Mouse (Mus musculus) embryonic facial prominence, embryonic 13.5 days (tissue): Measurements from ENCODE around the gene Maml2. TPM values are rescaled to one million over a fixed set of nuclear protein-coding genes. Genes with fewer than 3 reads are reported as not detected.

Experiments used
- ATAC-seq: fragments of 200-750 bp; cut with Nextera tagmentation; 2 replicates; pipeline ENCODE4 v1.8.0; 2017; ENCODE audit warnings: low read depth; ENCODE audit not compliant: insufficient number of reproducible peaks, insufficient read depth, low FRiP score, low TSS enrichment
- H3K27ac ChIP-seq: fragments of 300-500 bp; sonication (generic); 2 replicates; pipeline ENCODE4 v1.5.1; 2015; ENCODE audit warnings: moderate library complexity, mild to moderate bottlenecking, inconsistent platforms
- H3K27me3 ChIP-seq: fragments of 300-500 bp; sonication (generic); 2 replicates; pipeline ENCODE4 v1.6.1; 2015; ENCODE audit warnings: mild to moderate bottlenecking, inconsistent platforms
- H3K36me3 ChIP-seq: fragments of 300-500 bp; sonication (generic); 2 replicates; pipeline ENCODE4 v1.6.1; 2015; ENCODE audit warnings: mild to moderate bottlenecking, inconsistent platforms
- H3K4me1 ChIP-seq: fragments of 300-500 bp; sonication (generic); 2 replicates; pipeline ENCODE4 v1.6.1; 2015; ENCODE audit warnings: inconsistent platforms
- H3K4me2 ChIP-seq: fragments of 300-500 bp; sonication (generic); 2 replicates; pipeline ENCODE4 v1.6.1; 2015; ENCODE audit warnings: moderate library complexity, mild to moderate bottlenecking, inconsistent platforms
- H3K4me3 ChIP-seq: fragments of 300-500 bp; sonication (generic); 2 replicates; pipeline ENCODE4 v1.5.1; 2015; ENCODE audit warnings: mild to moderate bottlenecking, inconsistent platforms
- H3K9ac ChIP-seq: fragments of 300-500 bp; sonication (generic); 2 replicates; pipeline ENCODE4 v1.6.1; 2015; ENCODE audit warnings: mild to moderate bottlenecking, inconsistent platforms
- H3K9me3 ChIP-seq: fragments of 300-500 bp; sonication (generic); 2 replicates; pipeline ENCODE4 v1.6.1; 2016; ENCODE audit warnings: inconsistent platforms
- WGBS: fragments of 180-500 bp; shearing (Covaris S2); methylation state at CpG from one replicate; pipeline ENCODE4 v1.1.7; 2015; ENCODE audit warnings: mixed read lengths; 5-methylcytosine and 5-hydroxymethylcytosine counted together
- polyA plus RNA-seq: library from polyadenylated mRNA; unstranded; fragments of >200 nt; fragmentation: Nextera tagmentation; extraction: Ambion mirVana; gene quantifications from 2 replicates; pipeline ENCODE4 v1.2.1, GENCODE M21; 2015

Gene Maml2
- polyA plus RNA-seq, 1 experiment from 2014 or later = 13.0 TPM

GRCm38 (mm10) chr9:13587085-13587933, 289.6 kb downstream of the Maml2 start:
- no peaks in the 10 kb centered on the region for H3K36me3 ChIP-seq
- no peak overlapping the region for H3K4me2 ChIP-seq
- peaks cover 26% of the 10 kb centered on the region for H3K4me1 ChIP-seq
- H3K27ac ChIP-seq = no peak overlapping the region
- no peak overlapping the region for H3K9ac ChIP-seq
- no peak for ATAC-seq
- no peak overlapping the region for H3K4me3 ChIP-seq
- WGBS = 74% methylated on average over 9 of the region's 9 CpGs
- no peaks in the 10 kb centered on the region for H3K27me3 ChIP-seq
- H3K9me3 ChIP-seq = no peaks in the 10 kb centered on the region

GRCm38 (mm10) chr9:13588786-13589185, 291.0 kb downstream of the Maml2 start:
- H3K9ac ChIP-seq = no peak overlapping the region
- no peaks in the 10 kb centered on the region for H3K27me3 ChIP-seq
- no peak overlapping the region for H3K4me2 ChIP-seq
- ATAC-seq = no peak
- whole genome bisulfite sequencing = 89% methylated on average over 1 of the region's 1 CpGs
- no peak overlapping the region for H3K27ac ChIP-seq
- H3K9me3 ChIP-seq = no peaks in the 10 kb centered on the region
- H3K36me3 ChIP-seq = no peaks in the 10 kb centered on the region
- H3K4me1 ChIP-seq = peaks cover 19% of the 10 kb centered on the region
- no peak overlapping the region for H3K4me3 ChIP-seq

GRCm38 (mm10) chr9:13592701-13593100, 294.9 kb downstream of the Maml2 start:
- Histone ChIP-seq H3K9me3 (no peaks in the 10 kb centered on the region), H3K4me3 (no peak overlapping the region), H3K27me3 (no peaks in the 10 kb centered on the region), H3K27ac (no peak overlapping the region), H3K9ac (no peak overlapping the region), H3K4me2 (no peak overlapping the region), H3K4me1 (peaks cover 4% of the 10 kb centered on the region; the same call in 1 of the 2 replicates), H3K36me3 (no peaks in the 10 kb centered on the region)
- WGBS = 87% methylated on average over 10 of the region's 10 CpGs
- no peak for ATAC-seq

GRCm38 (mm10) chr9:13597736-13598135, 300.0 kb downstream of the Maml2 start:
- Histone ChIP-seq H3K4me2 (no peak overlapping the region), H3K27me3 (no peaks in the 10 kb centered on the region), H3K4me3 (no peak overlapping the region), H3K9ac (no peak overlapping the region), H3K36me3 (no peaks in the 10 kb centered on the region), H3K27ac (no peak overlapping the region), H3K4me1 (peaks cover 4% of the 10 kb centered on the region; the same call in 1 of the 2 replicates), H3K9me3 (no peaks in the 10 kb centered on the region)
- 81% methylated on average over 6 of the region's 6 CpGs for WGBS
- ATAC-seq = no peak

GRCm38 (mm10) chr9:13598596-13599333, 301.0 kb downstream of the Maml2 start:
- Histone ChIP-seq H3K9ac (no peak overlapping the region), H3K4me1 (peaks cover 10% of the 10 kb centered on the region), H3K4me2 (no peak overlapping the region), H3K36me3 (no peaks in the 10 kb centered on the region), H3K27ac (no peak overlapping the region), H3K4me3 (no peak overlapping the region), H3K27me3 (no peaks in the 10 kb centered on the region), H3K9me3 (no peaks in the 10 kb centered on the region)
- ATAC-seq = no peak
- 72% methylated on average over 4 of the region's 4 CpGs for WGBS

GRCm38 (mm10) chr9:13599334-13599614, 301.5 kb downstream of the Maml2 start:
- H3K27me3 ChIP-seq = no peaks in the 10 kb centered on the region
- 76% methylated on average over 3 of the region's 3 CpGs for WGBS
- no peaks in the 10 kb centered on the region for H3K9me3 ChIP-seq
- H3K4me3 ChIP-seq = no peak overlapping the region
- no peak overlapping the region for H3K27ac ChIP-seq
- H3K4me1 ChIP-seq = peaks cover 11% of the 10 kb centered on the region
- no peak for ATAC-seq
- no peaks in the 10 kb centered on the region for H3K36me3 ChIP-seq
- no peak overlapping the region for H3K4me2 ChIP-seq
- no peak overlapping the region for H3K9ac ChIP-seq

GRCm38 (mm10) chr9:13599800-13600199, 302.0 kb downstream of the Maml2 start:
- Histone ChIP-seq H3K4me1 (peaks cover 11% of the 10 kb centered on the region), H3K9me3 (no peaks in the 10 kb centered on the region), H3K4me2 (no peak overlapping the region), H3K36me3 (no peaks in the 10 kb centered on the region), H3K4me3 (no peak overlapping the region), H3K9ac (no peak overlapping the region), H3K27me3 (no peaks in the 10 kb centered on the region), H3K27ac (no peak overlapping the region)
- ATAC-seq = no peak
- 88% methylated on average over 6 of the region's 6 CpGs for WGBS

GRCm38 (mm10) chr9:13601729-13602128, 304.0 kb downstream of the Maml2 start:
- H3K9ac ChIP-seq = no peak overlapping the region
- H3K36me3 ChIP-seq = no peaks in the 10 kb centered on the region
- no peaks in the 10 kb centered on the region for H3K9me3 ChIP-seq
- ATAC-seq = no peak
- 70% methylated on average over 3 of the region's 3 CpGs for WGBS
- no peak overlapping the region for H3K4me3 ChIP-seq
- peaks cover 7% of the 10 kb centered on the region; the same call in 1 of the 2 replicates for H3K4me1 ChIP-seq
- H3K27ac ChIP-seq = no peak overlapping the region
- no peaks in the 10 kb centered on the region for H3K27me3 ChIP-seq
- H3K4me2 ChIP-seq = no peak overlapping the region

GRCm38 (mm10) chr9:13603533-13604143, 305.9 kb downstream of the Maml2 start:
- no peaks in the 10 kb centered on the region for H3K27me3 ChIP-seq
- H3K4me2 ChIP-seq = no peak overlapping the region
- H3K4me1 ChIP-seq = peaks cover 7% of the 10 kb centered on the region; the same call in 1 of the 2 replicates
- WGBS = 66% methylated on average over 7 of the region's 8 CpGs
- no peaks in the 10 kb centered on the region for H3K9me3 ChIP-seq
- peak overlapping the region; percentile 33; the same call in 1 of the 2 replicates for H3K27ac ChIP-seq
- ATAC-seq = peak; percentile 26; the same call in 1 of the 2 replicates
- H3K36me3 ChIP-seq = no peaks in the 10 kb centered on the region
- no peak overlapping the region for H3K9ac ChIP-seq
- no peak overlapping the region for H3K4me3 ChIP-seq

GRCm38 (mm10) chr9:13607609-13608185, 309.9 kb downstream of the Maml2 start:
- H3K36me3 ChIP-seq = no peaks in the 10 kb centered on the region
- ATAC-seq = no peak
- no peak overlapping the region for H3K9ac ChIP-seq
- H3K27ac ChIP-seq = no peak overlapping the region
- H3K27me3 ChIP-seq = no peaks in the 10 kb centered on the region
- no peak overlapping the region for H3K4me2 ChIP-seq
- no peak overlapping the region for H3K4me3 ChIP-seq
- H3K9me3 ChIP-seq = no peaks in the 10 kb centered on the region
- peaks cover 12% of the 10 kb centered on the region; the same call in 1 of the 2 replicates for H3K4me1 ChIP-seq
- WGBS = 72% methylated on average over 8 of the region's 8 CpGs

- no peak overlapping the region for H3K9ac ChIP-seq
- 67% methylated on average over 3 of the region's 3 CpGs for WGBS
These were observed 310.8 kb downstream of the Maml2 start for GRCm38 (mm10) chr9:13608532-13609071.

More at GRCm38 (mm10) chr9:13608532-13609071, 310.8 kb downstream of the Maml2 start:
- Histone ChIP-seq H3K27me3 (no peaks in the 10 kb centered on the region), H3K9me3 (no peaks in the 10 kb centered on the region), H3K4me3 (no peak overlapping the region), H3K4me2 (no peak overlapping the region), H3K4me1 (peaks cover 16% of the 10 kb centered on the region), H3K36me3 (no peaks in the 10 kb centered on the region), H3K27ac (no peak overlapping the region)
- no peak for ATAC-seq
